Mouse (Mus musculus) embryo, embryonic 11 days (tissue): ENCODE measurements around the gene Tmod3.

Source experiments
- DNase-seq: peaks from one replicate; pipeline ENCODE4 v3.0.0-alpha.2; 2015

The Tmod3 gene

GRCm38 (mm10) chr9:75559512-75560012 lies at the start of gene Tmod3:
Tmod3 (minus strand) TSS chr9:75559657.
- DNase-seq = peak; percentile 94

- no peak for DNase-seq
These were observed 48.0 kb upstream of the Tmod3 start for GRCm38 (mm10) chr9:75607496-75607895.

GRCm38 (mm10) chr9:75601510-75601909 lies 42.1 kb upstream of the Tmod3 start:
- DNase-seq = peak; percentile 21

- no peak for DNase-seq
These were observed 40.9 kb upstream of the Tmod3 start for GRCm38 (mm10) chr9:75600166-75600934.

- peak; percentile 24 for DNase-seq
These were observed 39.9 kb upstream of the Tmod3 start for GRCm38 (mm10) chr9:75599191-75599841.

GRCm38 (mm10) chr9:75597596-75597995 lies 38.1 kb upstream of the Tmod3 start:
- peak; percentile 5 for DNase-seq

GRCm38 (mm10) chr9:75597036-75597435 lies 37.6 kb upstream of the Tmod3 start:
- DNase-seq = no peak

- no peak for DNase-seq
These were observed 34.0 kb upstream of the Tmod3 start for GRCm38 (mm10) chr9:75593481-75593880.

- DNase-seq = no peak
These were observed 30.7 kb upstream of the Tmod3 start for GRCm38 (mm10) chr9:75589850-75590790.

GRCm38 (mm10) chr9:75581694-75582350 lies 22.4 kb upstream of the Tmod3 start:
- DNase-seq = peak; percentile 50

GRCm38 (mm10) chr9:75579321-75579720 lies 19.9 kb upstream of the Tmod3 start:
- DNase-seq = no peak

- DNase-seq = no peak
These were observed 11.8 kb upstream of the Tmod3 start for GRCm38 (mm10) chr9:75571036-75571942.

GRCm38 (mm10) chr9:75568399-75568798 lies 8.9 kb upstream of the Tmod3 start:
- no peak for DNase-seq

- DNase-seq = no peak
These were observed 5.4 kb upstream of the Tmod3 start for GRCm38 (mm10) chr9:75564892-75565291.

GRCm38 (mm10) chr9:75563622-75564021 lies 4.2 kb upstream of the Tmod3 start:
- no peak for DNase-seq

GRCm38 (mm10) chr9:75563176-75563575 lies 3.7 kb upstream of the Tmod3 start:
- no peak for DNase-seq

GRCm38 (mm10) chr9:75561040-75561669 lies 1.7 kb upstream of the Tmod3 start:
- no peak for DNase-seq

- no peak for DNase-seq
These were observed 896 bp upstream of the Tmod3 start for GRCm38 (mm10) chr9:75560353-75560752.

GRCm38 (mm10) chr9:75558812-75559511 lies 495 bp downstream of the Tmod3 start:
- peak; percentile 33 for DNase-seq

- DNase-seq = peak; percentile 32
These were observed 1.1 kb downstream of the Tmod3 start for GRCm38 (mm10) chr9:75558360-75558759.
